Mouse (Mus musculus) cortical plate, adult 2 months (tissue): ENCODE results near the gene Sv2b. TPM values are rescaled to one million over a fixed set of nuclear protein-coding genes. Genes with fewer than 3 reads are reported as not detected.

ENCODE experiments used
- H3K27ac ChIP-seq: fragments of 200-500 bp; 2 replicates; pipeline ENCODE4 v1.5.1; 2012; ENCODE audit warnings: low read length, control low read depth, inconsistent platforms; ENCODE audit not compliant: insufficient read depth
- H3K4me1 ChIP-seq: fragments of 200-500 bp; 2 replicates; pipeline ENCODE4 v1.6.1; 2011; ENCODE audit warnings: low read length; ENCODE audit not compliant: control insufficient read depth, insufficient read depth
- H3K4me3 ChIP-seq: fragments of 200-500 bp; 2 replicates; pipeline ENCODE4 v1.5.1; 2011; ENCODE audit warnings: mild to moderate bottlenecking, low read length, control low read depth; ENCODE audit not compliant: insufficient read depth
- CTCF ChIP-seq: fragments of 200-500 bp; IDR thresholded peaks from 2 replicates; pipeline ENCODE4 v1.5.1; 2011; ENCODE audit warnings: mild to moderate bottlenecking, control low read depth, low read length; ENCODE audit not compliant: insufficient read depth; ENCODE audit errors: extremely low read depth
- POLR2A ChIP-seq: fragments of 200-500 bp; IDR thresholded peaks from 2 replicates; pipeline ENCODE4 v1.6.1; 2011; ENCODE audit warnings: mild to moderate bottlenecking, low read length, control low read depth; ENCODE audit not compliant: insufficient read depth; ENCODE audit errors: extremely low read depth
- polyA plus RNA-seq: library from polyadenylated mRNA; depleted of rRNA; stranded (reverse); fragments of >200 nt; gene quantifications from 2 replicates; pipeline ENCODE4 v1.2.3, GENCODE M21; 2012; rRNA removed

Sv2b gene
- polyA plus RNA-seq, 1 experiment = 168 TPM

GRCm38 (mm10) chr7:75077560-75078208 lies 231.4 kb downstream of the Sv2b start:
- peaks cover 5% of the 10 kb centered on the region; the same call in 1 of the 2 replicates for H3K4me1 ChIP-seq
- H3K4me3 ChIP-seq = no peak overlapping the region
- no peak overlapping the region for H3K27ac ChIP-seq
- no peak for TF ChIP-seq CTCF
- TF ChIP-seq POLR2A = no peak

Other genes with a start within 250 kb of the Sv2b start
- 13.5 and 14.4 TPM in 2 replicates for gene Akap13, start 146.3 kb upstream of the Sv2b start, polyA plus RNA-seq